Mouse (Mus musculus): ENCODE measurements around the gene Gm17655. TPM values are rescaled to one million over a fixed set of nuclear protein-coding genes. Genes with fewer than 3 reads are reported as not detected.
"Not testable (repeated sequence)": the region's sequence is repeated elsewhere in the genome, so short reads cannot be mapped to it uniquely, and the experiment has no call there.

The Gm17655 gene
- polyA plus RNA-seq, 1 experiment from 2014 or later: 6.8 TPM

DNA sequence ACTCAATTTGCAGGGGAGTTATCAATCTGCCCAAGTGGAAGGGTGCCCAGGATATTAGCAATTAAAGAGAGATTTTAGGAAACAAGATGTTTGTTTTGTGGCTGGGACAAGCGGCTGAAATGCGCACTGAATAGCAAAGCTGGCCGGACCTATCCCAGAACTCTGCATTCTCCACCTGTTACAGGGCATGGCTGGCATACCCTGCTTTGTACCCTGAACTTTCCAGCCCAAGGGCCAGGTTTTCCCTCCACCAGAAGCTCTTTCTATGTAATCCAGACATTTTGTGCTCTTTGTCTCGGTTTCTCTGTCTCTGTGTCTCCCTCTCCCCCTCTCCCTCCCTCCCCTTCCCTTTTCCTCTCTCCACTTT is 22.5 kb upstream of the Gm17655 start:
- peak overlapping the region; percentile 73 for H3K4me2 ChIP-seq (ENCODE audit: low read length)
- H3K4me3 ChIP-seq (replicated peaks; ENCODE audit: low read depth, low read length): peak overlapping the region; percentile 46
- no peak overlapping the region for H3K27ac ChIP-seq (replicated peaks; ENCODE audit: low read depth, low read length)
- 0 out of 2 replicates have a peak, but pooled peaks cover 6% of the 10 kb centered on the region for H3K4me1 ChIP-seq (ENCODE audit: control insufficient read depth, insufficient read depth, low read length)
- no peaks in the 10 kb centered on the region for H3K9me3 ChIP-seq (ENCODE audit: control insufficient read depth, low read length)
- no peaks in the 10 kb centered on the region for H3K27me3 ChIP-seq (ENCODE audit: control insufficient read depth, insufficient read depth, low read length)
- H3K36me3 ChIP-seq (ENCODE audit: control insufficient read depth, insufficient read depth, low read length): no peaks in the 10 kb centered on the region
- 8% methylated on average over 4 of the region's 4 CpGs for WGBS
- DNase-seq: no peak
- peak overlapping the region; percentile 58 for H3K9ac ChIP-seq (replicated peaks; ENCODE audit: low read length)
- ATAC-seq (ENCODE audit: low FRiP score, low TSS enrichment): 0 out of 2 replicates have a peak, but pooled peaks have one; percentile 5

DNA sequence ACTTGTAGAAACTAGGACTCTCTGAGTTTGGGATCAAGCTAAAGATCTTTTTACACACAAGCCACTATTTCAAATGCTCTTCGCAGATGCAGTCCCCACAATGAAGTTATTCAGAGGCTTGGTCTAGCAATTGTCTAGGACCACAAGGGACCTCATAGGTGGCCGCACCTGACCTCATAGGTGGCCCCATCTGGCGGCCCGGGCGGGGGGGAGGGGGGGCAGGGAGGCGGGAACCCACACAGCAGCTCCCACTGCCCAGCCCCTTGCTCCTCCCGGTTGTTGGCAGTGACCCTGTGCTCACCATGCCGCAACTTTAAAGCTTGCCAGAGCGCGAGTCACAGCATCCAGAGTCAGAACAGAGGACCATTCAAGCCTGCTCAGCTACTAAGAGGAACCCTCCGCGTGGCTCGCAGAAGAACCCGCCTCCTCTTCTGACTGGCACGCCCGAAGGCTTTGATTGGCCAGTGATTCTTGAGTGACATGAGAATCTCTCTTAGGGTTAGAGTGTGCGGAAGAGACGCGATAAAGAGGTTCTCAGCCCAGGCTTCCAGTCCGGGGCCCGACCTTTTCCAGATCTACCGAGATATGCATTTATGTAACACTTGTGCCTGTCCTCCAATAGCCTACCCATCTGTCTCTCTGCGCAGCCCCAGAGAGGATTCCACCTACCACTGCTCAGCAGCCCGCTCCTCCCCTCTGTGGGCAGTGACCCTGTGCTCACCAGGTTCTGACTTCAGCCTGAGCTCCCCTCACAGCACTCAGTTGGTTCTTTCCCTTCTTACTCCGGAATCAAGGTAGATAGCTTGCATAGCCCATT is 21.9 kb upstream of the Gm17655 start, which contains the start of gene Gm35315:
TSS of gene Gm35315 (minus strand) at position 391 of the 817 bp plus-strand sequence.
- DNase-seq (peak; percentile 92), ATAC-seq (ENCODE audit: low FRiP score, low TSS enrichment) (peak; percentile 96)
- Histone ChIP-seq H3K9ac (replicated peaks; ENCODE audit: low read length) (peak within 1 kb of the TSS; percentile 58), H3K4me3 (replicated peaks; ENCODE audit: low read depth, low read length) (peak within 1 kb of the TSS; percentile 46), H3K36me3 (ENCODE audit: control insufficient read depth, insufficient read depth, low read length) (no peaks in the 10 kb centered on the region), H3K9me3 (ENCODE audit: control insufficient read depth, low read length) (no peaks in the 10 kb centered on the region), H3K27ac (replicated peaks; ENCODE audit: low read depth, low read length) (peak within 1 kb of the TSS; percentile 33; the same call in 1 of the 2 replicates), H3K4me2 (ENCODE audit: low read length) (peak within 1 kb of the TSS; percentile 73), H3K4me1 (ENCODE audit: control insufficient read depth, insufficient read depth, low read length) (0 out of 2 replicates have a peak, but pooled peaks cover 6% of the 10 kb centered on the region), H3K27me3 (ENCODE audit: control insufficient read depth, insufficient read depth, low read length) (no peaks in the 10 kb centered on the region)
- under 1% methylated on average over 25 of the region's 25 CpGs for WGBS

DNA sequence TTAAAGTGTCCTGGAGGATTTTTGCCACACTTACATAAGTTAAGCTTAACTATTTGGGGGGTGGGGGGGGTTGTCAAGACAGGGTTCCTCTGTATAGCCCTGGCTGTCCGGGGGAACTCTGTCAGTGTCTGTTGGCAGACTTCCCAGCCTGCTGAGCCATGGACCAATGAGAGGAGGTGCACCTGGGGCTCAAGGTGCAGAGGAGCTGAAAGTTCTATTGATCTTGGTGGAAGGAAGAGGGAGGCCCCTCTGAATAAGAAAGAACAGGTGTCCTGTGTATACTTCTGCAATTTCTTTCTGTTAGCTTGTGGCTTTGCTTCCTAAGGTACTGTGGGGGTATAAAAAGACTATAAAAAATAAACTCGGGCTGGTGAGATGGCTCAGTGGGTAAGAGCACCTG is 19.2 kb upstream of the Gm17655 start:
- WGBS: 67% methylated on average over 2 of the region's 2 CpGs
- Histone ChIP-seq H3K9ac (replicated peaks; ENCODE audit: low read length) (no peak overlapping the region), H3K9me3 (ENCODE audit: control insufficient read depth, low read length) (no peaks in the 10 kb centered on the region), H3K4me2 (ENCODE audit: low read length) (no peak overlapping the region), H3K4me3 (replicated peaks; ENCODE audit: low read depth, low read length) (no peak overlapping the region), H3K27me3 (ENCODE audit: control insufficient read depth, insufficient read depth, low read length) (no peaks in the 10 kb centered on the region), H3K36me3 (ENCODE audit: control insufficient read depth, insufficient read depth, low read length) (no peaks in the 10 kb centered on the region), H3K27ac (replicated peaks; ENCODE audit: low read depth, low read length) (no peak overlapping the region), H3K4me1 (ENCODE audit: control insufficient read depth, insufficient read depth, low read length) (0 out of 2 replicates have a peak, but pooled peaks cover 6% of the 10 kb centered on the region)
- ATAC-seq (ENCODE audit: low FRiP score, low TSS enrichment): no peak
- no peak for DNase-seq

DNA sequence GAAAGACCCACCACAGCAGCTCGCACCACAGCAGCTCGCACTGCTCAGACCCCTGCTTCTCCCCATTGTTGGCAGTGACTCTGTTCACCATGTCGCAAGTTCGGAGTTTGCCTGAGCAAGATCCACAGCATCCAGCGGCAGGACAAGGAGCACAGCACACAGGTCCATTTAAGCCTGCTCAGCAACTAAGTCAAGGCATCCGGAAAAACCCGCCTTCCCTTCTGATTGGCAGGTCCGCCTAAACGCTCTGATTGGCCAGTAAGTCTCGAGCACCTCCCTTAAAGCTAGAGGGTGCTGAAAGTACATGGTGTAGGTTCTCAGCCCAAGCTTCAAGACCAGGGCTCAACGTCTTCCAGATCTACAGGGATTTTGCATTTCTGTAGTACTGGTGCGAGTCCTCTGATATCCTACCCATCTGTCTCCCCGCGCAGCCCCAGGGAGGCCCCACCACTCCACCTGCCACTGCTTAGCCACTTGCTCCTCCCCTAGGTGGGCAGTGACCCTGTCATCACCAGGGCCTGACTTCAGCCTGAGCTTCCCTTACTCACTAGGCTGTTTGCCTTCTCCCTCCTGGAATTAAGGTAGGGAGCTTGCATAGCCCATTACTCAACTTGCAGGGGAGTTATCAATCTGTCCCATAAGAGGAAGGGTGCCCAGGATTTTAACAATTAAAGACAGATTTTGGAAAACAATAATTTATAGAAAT is 14.0 kb upstream of the Gm17655 start:
- Histone ChIP-seq H3K9me3 (ENCODE audit: control insufficient read depth, low read length) (peaks cover 8% of the 10 kb centered on the region; the same call in 1 of the 2 replicates), H3K36me3 (ENCODE audit: control insufficient read depth, insufficient read depth, low read length) (no peaks in the 10 kb centered on the region), H3K27me3 (ENCODE audit: control insufficient read depth, insufficient read depth, low read length) (no peaks in the 10 kb centered on the region), H3K9ac (replicated peaks; ENCODE audit: low read length) (no peak overlapping the region), H3K4me1 (ENCODE audit: control insufficient read depth, insufficient read depth, low read length) (no peaks in the 10 kb centered on the region), H3K4me3 (replicated peaks; ENCODE audit: low read depth, low read length) (no peak overlapping the region), H3K4me2 (ENCODE audit: low read length) (no peak overlapping the region), H3K27ac (replicated peaks; ENCODE audit: low read depth, low read length) (no peak overlapping the region)
- WGBS: 39% methylated on average over 14 of the region's 14 CpGs
- DNase-seq (no peak), ATAC-seq (ENCODE audit: low FRiP score, low TSS enrichment) (no peak)

DNA sequence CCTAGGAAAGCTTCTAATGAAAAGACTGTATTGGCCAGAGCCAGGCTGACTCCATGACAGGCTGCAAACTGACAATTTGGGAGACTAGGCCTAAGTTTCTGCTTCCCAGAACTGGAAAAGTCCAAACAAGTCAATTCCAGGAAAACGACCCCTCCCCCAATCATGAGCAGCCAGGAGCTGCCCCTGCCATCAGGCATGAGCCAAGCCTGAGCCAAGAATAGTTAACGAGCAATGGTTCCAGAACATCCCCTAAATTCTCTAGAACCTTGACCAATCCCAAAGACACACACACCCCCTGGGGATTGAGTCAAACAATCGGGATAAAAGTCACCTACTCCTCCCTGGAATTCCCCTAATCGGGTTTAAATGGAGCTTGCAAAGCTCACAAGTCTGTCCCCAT is 10.6 kb upstream of the Gm17655 start:
- peaks cover 30% of the 10 kb centered on the region for H3K9me3 ChIP-seq (ENCODE audit: control insufficient read depth, low read length)
- no peaks in the 10 kb centered on the region for H3K36me3 ChIP-seq (ENCODE audit: control insufficient read depth, insufficient read depth, low read length)
- H3K27me3 ChIP-seq (ENCODE audit: control insufficient read depth, insufficient read depth, low read length): no peaks in the 10 kb centered on the region
- WGBS: 87% methylated on average over 4 of the region's 4 CpGs
- no peak overlapping the region for H3K27ac ChIP-seq (replicated peaks; ENCODE audit: low read depth, low read length)
- DNase-seq: no peak
- H3K4me1 ChIP-seq (ENCODE audit: control insufficient read depth, insufficient read depth, low read length): no peaks in the 10 kb centered on the region
- ATAC-seq (ENCODE audit: low FRiP score, low TSS enrichment): no peak
- no peak overlapping the region for H3K9ac ChIP-seq (replicated peaks; ENCODE audit: low read length)
- H3K4me3 ChIP-seq (replicated peaks; ENCODE audit: low read depth, low read length): no peak overlapping the region
- no peak overlapping the region for H3K4me2 ChIP-seq (ENCODE audit: low read length)

DNA sequence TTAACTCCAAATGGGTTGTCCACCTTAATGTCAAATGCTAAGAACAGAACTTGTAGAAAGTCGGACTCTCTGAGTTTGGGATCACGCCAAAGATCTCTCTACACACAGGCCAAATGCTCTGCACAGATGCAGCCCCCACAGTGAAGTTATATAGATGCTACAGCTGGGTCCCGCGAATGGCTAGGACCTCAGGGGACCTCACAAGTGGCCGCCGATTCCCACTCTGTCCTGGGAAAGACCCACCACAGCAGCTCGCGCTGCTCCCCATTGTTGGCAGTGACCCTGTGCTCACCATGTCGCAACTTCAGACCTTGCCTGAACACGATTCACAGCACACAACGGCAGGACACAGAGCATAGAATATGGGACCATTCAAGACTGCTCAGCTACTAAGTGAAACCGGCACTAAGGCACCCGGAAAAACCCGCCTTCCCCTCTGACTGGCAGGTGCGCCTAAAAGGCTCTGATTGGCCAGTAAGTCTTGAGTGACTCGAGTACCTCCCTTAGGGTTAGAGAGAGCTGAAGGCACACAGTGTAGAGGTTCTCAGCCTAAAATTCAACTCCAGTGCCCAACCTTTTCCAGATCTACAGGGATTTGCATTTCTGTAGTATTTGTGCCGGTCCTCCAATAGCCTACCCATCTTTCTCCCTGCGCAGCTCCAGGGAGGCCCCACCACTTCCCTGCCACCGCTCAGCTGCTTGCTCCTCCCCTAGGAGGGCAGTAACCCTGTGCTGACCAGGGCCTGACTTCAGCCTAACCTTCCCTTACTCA is 14.5 kb downstream of the Gm17655 start:
- Histone ChIP-seq H3K9ac (replicated peaks; ENCODE audit: low read length) (peak overlapping the region; percentile 50), H3K4me1 (ENCODE audit: control insufficient read depth, insufficient read depth, low read length) (no peaks in the 10 kb centered on the region), H3K27ac (replicated peaks; ENCODE audit: low read depth, low read length) (0 out of 2 replicates have a peak overlapping the region, but pooled peaks have one; percentile 49), H3K9me3 (ENCODE audit: control insufficient read depth, low read length) (0 out of 2 replicates have a peak, but pooled peaks cover 3% of the 10 kb centered on the region), H3K4me3 (replicated peaks; ENCODE audit: low read depth, low read length) (peak overlapping the region; percentile 45), H3K36me3 (ENCODE audit: control insufficient read depth, insufficient read depth, low read length) (no peaks in the 10 kb centered on the region), H3K4me2 (ENCODE audit: low read length) (peak overlapping the region; percentile 53), H3K27me3 (ENCODE audit: control insufficient read depth, insufficient read depth, low read length) (no peaks in the 10 kb centered on the region)
- 3% methylated on average over 19 of the region's 19 CpGs for WGBS
- peak; percentile 95 for ATAC-seq (ENCODE audit: low FRiP score, low TSS enrichment)
- peak; percentile 84 for DNase-seq

DNA sequence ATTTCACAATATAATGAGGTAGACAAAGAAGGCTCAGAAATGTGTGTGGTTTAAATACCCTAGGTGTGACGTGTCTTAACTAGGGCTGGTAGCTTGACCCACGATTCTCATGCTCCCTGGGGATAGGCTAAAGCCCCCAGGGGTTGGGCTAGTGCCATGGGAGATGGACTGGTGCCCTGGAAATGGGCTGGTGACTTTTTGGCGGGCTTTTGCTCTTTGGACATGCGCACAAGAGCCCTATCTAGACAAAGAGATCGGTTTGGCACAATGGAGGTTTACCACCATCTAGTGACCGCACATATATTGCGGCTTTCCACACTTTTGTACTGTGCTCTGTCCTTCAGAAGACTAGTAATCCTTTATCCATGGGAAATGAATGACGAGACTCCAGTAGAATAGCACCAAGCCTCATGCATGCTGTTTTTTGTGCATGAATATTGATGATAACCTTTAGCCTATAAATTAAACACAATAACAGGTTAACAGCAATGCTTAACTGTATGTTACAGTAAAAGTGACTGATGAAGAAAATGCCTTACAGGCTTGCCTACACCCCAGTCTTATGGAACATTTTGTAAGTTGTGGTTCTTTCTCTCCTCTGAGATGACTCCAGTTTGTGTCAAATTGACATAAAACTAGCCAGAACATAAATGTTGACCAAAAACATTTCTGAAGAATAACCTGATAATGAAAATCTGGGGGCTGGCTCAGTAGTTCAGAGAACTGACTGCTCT is 48.5 kb downstream of the Gm17655 start:
- H3K27ac ChIP-seq (replicated peaks; ENCODE audit: low read depth, low read length): peak overlapping the region; percentile 74
- peak; percentile 88 for DNase-seq
- WGBS: 36% methylated on average over 8 of the region's 8 CpGs

DNA sequence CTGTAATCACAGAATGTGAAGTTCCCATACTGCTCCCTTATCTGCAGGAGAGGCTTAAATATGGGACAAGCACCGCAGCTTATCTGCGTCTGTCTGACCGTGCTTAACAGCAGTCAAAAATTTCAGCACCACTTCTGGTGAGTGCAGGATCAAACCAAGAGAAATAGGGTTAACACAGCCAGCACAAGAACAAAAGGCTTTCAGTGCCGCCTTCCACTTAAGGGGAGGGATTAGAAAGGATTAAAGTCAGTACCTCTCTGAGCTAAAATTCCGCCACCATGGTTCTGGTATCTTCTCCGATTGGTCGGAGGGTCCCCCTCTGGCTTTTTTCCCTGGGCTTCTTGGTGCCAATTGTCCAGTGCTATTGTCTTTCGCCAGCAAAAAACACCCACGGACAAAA is 49.0 kb downstream of the Gm17655 start:
- peak overlapping the region; percentile 29 for H3K4me3 ChIP-seq (replicated peaks; ENCODE audit: low read depth, low read length)
- no peaks in the 10 kb centered on the region for H3K36me3 ChIP-seq (ENCODE audit: control insufficient read depth, insufficient read depth, low read length)
- H3K27me3 ChIP-seq (ENCODE audit: control insufficient read depth, insufficient read depth, low read length): no peaks in the 10 kb centered on the region
- no peaks in the 10 kb centered on the region for H3K9me3 ChIP-seq (ENCODE audit: control insufficient read depth, low read length)
- peak overlapping the region; percentile 50 for H3K9ac ChIP-seq (replicated peaks; ENCODE audit: low read length)
- ATAC-seq (ENCODE audit: low FRiP score, low TSS enrichment) (peak; percentile 64; the same call in 1 of the 2 replicates), DNase-seq (peak; percentile 63)
- H3K27ac ChIP-seq (replicated peaks; ENCODE audit: low read depth, low read length): peak overlapping the region; percentile 74
- WGBS: 36% methylated on average over 9 of the region's 9 CpGs
- no peaks in the 10 kb centered on the region for H3K4me1 ChIP-seq (ENCODE audit: control insufficient read depth, insufficient read depth, low read length)
- peak overlapping the region; percentile 55 for H3K4me2 ChIP-seq (ENCODE audit: low read length)

More for the DNA sequence above, 48.5 kb downstream of the Gm17655 start:
- peak overlapping the region; percentile 29 for H3K4me3 ChIP-seq (replicated peaks; ENCODE audit: low read depth, low read length)
- H3K36me3 ChIP-seq (ENCODE audit: control insufficient read depth, insufficient read depth, low read length); H3K27me3 ChIP-seq (ENCODE audit: control insufficient read depth, insufficient read depth, low read length); H3K9me3 ChIP-seq (ENCODE audit: control insufficient read depth, low read length); H3K4me1 ChIP-seq (ENCODE audit: control insufficient read depth, insufficient read depth, low read length): not testable (repeated sequence)
- ATAC-seq (ENCODE audit: low FRiP score, low TSS enrichment): peak; percentile 85
- peak overlapping the region; percentile 50 for H3K9ac ChIP-seq (replicated peaks; ENCODE audit: low read length)
- H3K4me2 ChIP-seq (ENCODE audit: low read length): peak overlapping the region; percentile 55
